Mouse (Mus musculus) heart, adult 2 months (tissue): ENCODE measurements around the gene Foxn3.

ENCODE experiments used
- CTCF ChIP-seq: fragments of 200-600 bp; IDR thresholded peaks from 2 replicates; pipeline ENCODE4 v1.8.1; 2022; ENCODE audit warnings: antibody characterized with exemption, mild to moderate bottlenecking, moderate library complexity
- POLR2A ChIP-seq: fragments of 200-500 bp; IDR thresholded peaks from 2 replicates; pipeline ENCODE4 v1.6.1; 2011; ENCODE audit warnings: mild to moderate bottlenecking, low read depth, low read length, control low read depth; ENCODE audit not compliant: insufficient read depth

- TF ChIP-seq POLR2A: no peak
- TF ChIP-seq CTCF: no peak
Measured at GRCm38 (mm10) chr12:99287081-99287480, 276.3 kb downstream of the Foxn3 start.
